Mouse (Mus musculus) MEL (cell line): ENCODE measurements at regions not wholly inside any gene's neighbourhood (a gene's known extent, or its start where the extent isn't known, plus 50 kb on each side); places are given as distances from the start of the nearest gene placed in this dataset.

ENCODE experiments used
- DNase-seq: peaks from one replicate; pipeline ENCODE4 v3.0.0; 2011; ENCODE audit warnings: low read depth, low spot score
- H3K27ac ChIP-seq: 2 replicates; pipeline ENCODE4 v1.5.1; 2012; ENCODE audit warnings: low read depth, mild to moderate bottlenecking, control low read depth, low read length, moderate library complexity; ENCODE audit not compliant: control insufficient read depth
- H3K27me3 ChIP-seq, 2 experiments: fragments of 150-350 bp in 1 of 2; sonication (generic) in 1 of 2; 2 replicates each; pipeline ENCODE4 v1.6.1; 2012; ENCODE audit warnings: low read length in 2 of 2, mild to moderate bottlenecking in 2 of 2, improper control_type of control experiment in 1 of 2, moderate library complexity in 1 of 2; ENCODE audit not compliant: insufficient read depth in 2 of 2, control insufficient read depth in 1 of 2
- H3K36me3 ChIP-seq, 2 experiments: 2 replicates each; pipeline ENCODE4 v1.6.1; 2012 to 2014; ENCODE audit warnings: low read length in 2 of 2, improper control_type of control experiment in 1 of 2, inconsistent platforms in 1 of 2, mild to moderate bottlenecking in 1 of 2; ENCODE audit not compliant: insufficient read depth in 2 of 2, control insufficient read depth in 1 of 2
- H3K4me1 ChIP-seq, 2 experiments: fragments of 150-350 bp in 1 of 2; sonication (generic) in 1 of 2; 2 replicates each; pipeline ENCODE4 v1.6.1; 2012; ENCODE audit warnings: low read length in 2 of 2, improper control_type of control experiment in 1 of 2, mild to moderate bottlenecking in 1 of 2; ENCODE audit not compliant: insufficient read depth in 2 of 2, control insufficient read depth in 1 of 2
- H3K4me3 ChIP-seq, 2 experiments: fragments of 150-350 bp in 1 of 2; sonication (generic) in 1 of 2; 2 replicates each; pipeline ENCODE4 v1.5.1; 2012; ENCODE audit warnings: low read depth in 2 of 2, low read length in 2 of 2, mild to moderate bottlenecking in 2 of 2, moderate library complexity in 2 of 2, control low read depth in 1 of 2, improper control_type of control experiment in 1 of 2; ENCODE audit not compliant: control insufficient read depth in 1 of 2, insufficient read depth in 1 of 2
- H3K79me2 ChIP-seq: 2 replicates; pipeline ENCODE4 v1.6.1; 2012; ENCODE audit warnings: mild to moderate bottlenecking, low read length, moderate library complexity; ENCODE audit not compliant: control insufficient read depth, poor library complexity, insufficient read depth
- H3K9ac ChIP-seq: 2 replicates; pipeline ENCODE4 v1.6.1; 2012; ENCODE audit warnings: low read depth, mild to moderate bottlenecking, control low read depth, low read length, moderate library complexity; ENCODE audit not compliant: control insufficient read depth, poor library complexity, severe bottlenecking
- H3K9me3 ChIP-seq: fragments of 150-350 bp; sonication (generic); replicated peaks from 2 replicates; pipeline ENCODE4 v1.6.1; 2012; ENCODE audit warnings: mild to moderate bottlenecking, low read length, improper control_type of control experiment, moderate library complexity; ENCODE audit not compliant: insufficient read depth
- BHLHE40 ChIP-seq: IDR thresholded peaks from 2 replicates; pipeline ENCODE4 v1.6.1; 2012; ENCODE audit warnings: low read depth, mild to moderate bottlenecking, inconsistent platforms, low read length, improper control_type of control experiment, borderline replicate concordance
- CHD1 ChIP-seq: IDR thresholded peaks from 2 replicates; pipeline ENCODE4 v1.6.1; 2012; ENCODE audit warnings: low read depth, mild to moderate bottlenecking, inconsistent platforms, low read length, improper control_type of control experiment
- CHD2 ChIP-seq: IDR thresholded peaks from 2 replicates; pipeline ENCODE4 v1.6.1; 2011; ENCODE audit warnings: low read length, improper control_type of control experiment
- CTCF ChIP-seq, 3 experiments: IDR thresholded peaks in 2 of 3; conservative IDR thresholded peaks in 1 of 3; 2 replicates each; pipeline ENCODE4 v1.5.1; 2011 to 2012; ENCODE audit warnings: low read length in 3 of 3, low read depth in 2 of 3, mild to moderate bottlenecking in 2 of 3, improper control_type of control experiment in 1 of 3, inconsistent platforms in 1 of 3, mixed read lengths in 1 of 3, moderate library complexity in 1 of 3; ENCODE audit not compliant: control insufficient read depth in 1 of 3, insufficient read depth in 1 of 3, poor library complexity in 1 of 3, severe bottlenecking in 1 of 3
- EP300 ChIP-seq, 2 experiments: IDR thresholded peaks; 2 replicates each; pipeline ENCODE4 v1.6.1; 2011; ENCODE audit warnings: improper control_type of control experiment in 2 of 2, low read length in 2 of 2, low read depth in 1 of 2, mild to moderate bottlenecking in 1 of 2
- ETS1 ChIP-seq: IDR thresholded peaks from 2 replicates; pipeline ENCODE4 v1.6.1; 2012; ENCODE audit warnings: low read depth, mild to moderate bottlenecking, inconsistent platforms, low read length, improper control_type of control experiment, moderate library complexity
- GABPA ChIP-seq: IDR thresholded peaks from 2 replicates; pipeline ENCODE4 v1.6.1; 2012; ENCODE audit warnings: low read depth, mild to moderate bottlenecking, inconsistent platforms, low read length, improper control_type of control experiment, moderate library complexity
- HCFC1 ChIP-seq: IDR thresholded peaks from 2 replicates; pipeline ENCODE4 v1.6.1; 2012; ENCODE audit warnings: low read depth, mild to moderate bottlenecking, inconsistent platforms, low read length, improper control_type of control experiment, moderate library complexity
- KAT2A ChIP-seq: conservative IDR thresholded peaks from 2 replicates; pipeline ENCODE4 v1.6.1; 2012; ENCODE audit warnings: low read depth, low read length, improper control_type of control experiment, inconsistent platforms
- MEF2A ChIP-seq: IDR thresholded peaks from 2 replicates; pipeline ENCODE4 v1.6.1; 2014; ENCODE audit warnings: low read depth, mild to moderate bottlenecking, inconsistent platforms, low read length, improper control_type of control experiment; ENCODE audit not compliant: poor library complexity, insufficient replicate concordance, severe bottlenecking; ENCODE audit errors: extremely low read depth
- MYC ChIP-seq: IDR thresholded peaks from 2 replicates; pipeline ENCODE4 v1.6.1; 2011; ENCODE audit warnings: low read depth, mild to moderate bottlenecking, low read length, improper control_type of control experiment, moderate library complexity
- NRF1 ChIP-seq: IDR thresholded peaks from 2 replicates; pipeline ENCODE4 v1.6.1; 2014; ENCODE audit warnings: low read depth, mild to moderate bottlenecking, inconsistent platforms, low read length, improper control_type of control experiment, moderate library complexity; ENCODE audit not compliant: poor library complexity, insufficient read depth, severe bottlenecking
- POLR2AphosphoS2 ChIP-seq: IDR thresholded peaks from 2 replicates; pipeline ENCODE4 v1.6.1; 2011; ENCODE audit warnings: low read length, improper control_type of control experiment
- POLR2AphosphoS5 ChIP-seq: IDR thresholded peaks from 2 replicates; pipeline ENCODE4 v1.6.1; 2012; ENCODE audit warnings: low read depth, borderline replicate concordance, mild to moderate bottlenecking, inconsistent platforms, low read length, moderate library complexity, mixed read lengths
- RAD21 ChIP-seq: IDR thresholded peaks from 2 replicates; pipeline ENCODE4 v1.6.1; 2011; ENCODE audit warnings: mild to moderate bottlenecking, low read depth, low read length, improper control_type of control experiment
- SIN3A ChIP-seq: IDR thresholded peaks from 2 replicates; pipeline ENCODE4 v1.6.1; 2012; ENCODE audit warnings: low read length, improper control_type of control experiment, inconsistent platforms
- SMC3 ChIP-seq: IDR thresholded peaks from 2 replicates; pipeline ENCODE4 v1.6.1; 2011; ENCODE audit warnings: low read depth, low read length, improper control_type of control experiment
- TAL1 ChIP-seq: IDR thresholded peaks from 2 replicates; pipeline ENCODE4 v1.6.1; 2012; ENCODE audit warnings: mild to moderate bottlenecking, inconsistent platforms, low read length, moderate library complexity, mixed read lengths
- USF1 ChIP-seq: IDR thresholded peaks from 2 replicates; pipeline ENCODE4 v1.6.1; 2014; ENCODE audit warnings: low read depth, mild to moderate bottlenecking, inconsistent platforms, low read length, improper control_type of control experiment, moderate library complexity
- USF2 ChIP-seq, 2 experiments: IDR thresholded peaks; 2 replicates each; pipeline ENCODE4 v1.6.1; 2011 to 2012; ENCODE audit warnings: improper control_type of control experiment in 2 of 2, low read length in 2 of 2, borderline replicate concordance in 1 of 2, inconsistent platforms in 1 of 2, low read depth in 1 of 2, mild to moderate bottlenecking in 1 of 2; ENCODE audit not compliant: insufficient read depth in 1 of 2
- ZC3H11A ChIP-seq: IDR thresholded peaks from 2 replicates; pipeline ENCODE4 v1.6.1; 2012; ENCODE audit warnings: low read depth, mild to moderate bottlenecking, inconsistent platforms, low read length, improper control_type of control experiment
- ZKSCAN1 ChIP-seq: IDR thresholded peaks from 2 replicates; pipeline ENCODE4 v1.6.1; 2012; ENCODE audit warnings: low read depth, mild to moderate bottlenecking, inconsistent platforms, low read length, improper control_type of control experiment, moderate library complexity
- ZMIZ1 ChIP-seq: IDR thresholded peaks from 2 replicates; pipeline ENCODE4 v1.6.1; 2012; ENCODE audit warnings: low read depth, mild to moderate bottlenecking, inconsistent platforms, low read length, improper control_type of control experiment, moderate library complexity
- ZNF384 ChIP-seq: IDR thresholded peaks from 2 replicates; pipeline ENCODE4 v1.6.1; 2012; ENCODE audit warnings: low read depth, mild to moderate bottlenecking, inconsistent platforms, low read length, improper control_type of control experiment

DNA sequence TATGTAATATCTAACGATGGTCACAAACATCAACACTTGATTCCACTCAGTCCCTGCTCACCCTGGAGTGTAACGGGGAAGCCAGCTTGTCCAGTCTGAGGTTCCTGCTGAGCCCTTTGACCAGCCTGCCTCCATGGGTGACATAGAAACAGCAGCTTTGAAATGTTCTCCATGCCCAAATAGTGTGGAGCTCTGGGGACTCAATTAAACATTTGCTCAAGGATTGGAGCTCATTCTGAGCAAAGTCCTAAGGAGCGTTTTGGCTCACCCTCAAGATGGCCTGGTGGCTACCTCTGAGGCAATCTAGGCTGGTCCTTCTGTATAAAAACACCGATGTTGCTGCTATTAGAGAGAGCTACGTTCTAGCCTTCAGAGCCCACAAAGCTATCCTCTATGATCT is 85.6 kb upstream of the Hmga2 start:
- Histone ChIP-seq H3K4me1 (no peaks in the 10 kb centered on the region), H3K4me3 (no peak overlapping the region), H3K9me3 (no peaks in the 10 kb centered on the region), H3K9ac (no peak overlapping the region), H3K79me2 (no peaks in the 10 kb centered on the region), H3K36me3 (no peaks in the 10 kb centered on the region), H3K27me3 (peaks cover 0 to 1% of the 10 kb centered on the region in 2 experiments; a peak in 1 of 4 replicates), H3K27ac (no peak overlapping the region)
- no peak for DNase-seq
- no peak for TF ChIP-seq TAL1
- no peak for TF ChIP-seq HCFC1
- TF ChIP-seq RAD21: no peak
- TF ChIP-seq BHLHE40: no peak
- no peak for TF ChIP-seq MEF2A
- TF ChIP-seq POLR2AphosphoS5: no peak
- TF ChIP-seq MYC: no peak
- TF ChIP-seq CHD2: no peak
- no peak for TF ChIP-seq CHD1
- TF ChIP-seq ZKSCAN1: no peak
- no peak for TF ChIP-seq EP300 (IDR thresholded peaks at IDR 0.05; ENCODE audit: low read depth in 1 of 2, low read length in 2 of 2)
- TF ChIP-seq KAT2A: no peak
- no peak for TF ChIP-seq ETS1
- TF ChIP-seq USF2 (IDR thresholded peaks at IDR 0.05; ENCODE audit: borderline replicate concordance in 1 of 2, insufficient read depth in 1 of 2, low read depth in 1 of 2, low read length in 2 of 2): no peak
- TF ChIP-seq NRF1: no peak

- no peak for DNase-seq
- Histone ChIP-seq H3K9me3 (no peaks in the 10 kb centered on the region), H3K4me3 (no peak overlapping the region), H3K4me1 (no peaks in the 10 kb centered on the region), H3K27me3 (no peaks in the 10 kb centered on the region), H3K79me2 (no peaks in the 10 kb centered on the region), H3K27ac (no peak overlapping the region), H3K9ac (no peak overlapping the region), H3K36me3 (no peaks in the 10 kb centered on the region)
- TF ChIP-seq ZC3H11A: no peak
- no peak for TF ChIP-seq SMC3
- no peak for TF ChIP-seq CTCF (IDR thresholded peaks at IDR 0.05 in 2 of 3, conservative IDR thresholded peaks at IDR 0.05 in 1 of 3; ENCODE audit: control insufficient read depth in 1 of 3, insufficient read depth in 1 of 3, low read depth in 2 of 3, low read length in 3 of 3, poor library complexity in 1 of 3, severe bottlenecking in 1 of 3)
- no peak for TF ChIP-seq BHLHE40
- no peak for TF ChIP-seq TAL1
- no peak for TF ChIP-seq SIN3A
- TF ChIP-seq USF1: no peak
- TF ChIP-seq ZNF384: no peak
- no peak for TF ChIP-seq ZMIZ1
- no peak for TF ChIP-seq GABPA
- TF ChIP-seq POLR2AphosphoS2: no peak
- TF ChIP-seq POLR2AphosphoS5: no peak
Observed at GRCm38 (mm10) chr10:120557850-120558447, 81.7 kb upstream of the Hmga2 start.
